Mouse (Mus musculus) cerebellum, postnatal 10 days (tissue): ENCODE data around the gene Cdc25a.

Experiments
- DNase-seq, 2 experiments: peaks; one replicate each; pipeline ENCODE4 v3.0.0; 2021; ENCODE audit warnings: mixed read lengths in 2 of 2

Cdc25a gene

DNA sequence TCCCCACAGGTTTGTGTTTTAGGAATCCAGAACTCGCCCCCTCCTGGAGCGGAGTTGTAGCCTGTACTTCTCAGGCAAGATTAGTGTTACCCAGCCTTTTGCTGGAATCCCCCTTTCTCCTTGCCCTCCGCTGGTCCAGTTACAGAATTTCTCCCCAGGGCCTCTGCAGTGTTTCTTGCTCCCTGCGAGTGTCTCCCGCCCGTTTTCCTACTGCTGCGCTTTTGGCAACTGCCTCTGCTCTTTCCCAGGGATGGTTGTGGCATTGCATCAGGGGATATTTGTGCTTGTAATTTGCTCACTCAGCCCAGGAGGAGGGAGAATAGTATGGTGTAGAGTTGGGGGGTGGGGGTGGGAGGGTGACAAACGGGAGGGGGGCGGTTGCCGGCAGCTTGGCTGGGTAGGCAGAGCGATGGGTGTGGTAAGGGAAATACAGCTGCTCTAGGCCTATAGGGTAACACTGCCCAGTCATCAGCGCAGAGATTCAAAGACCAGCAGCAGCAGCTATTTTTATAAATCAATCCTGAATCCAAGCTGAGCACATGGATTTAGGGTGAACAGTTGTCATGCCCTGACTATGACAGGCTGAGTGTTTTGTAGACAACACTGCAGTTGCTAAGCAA lies 57.5 kb downstream of the Cdc25a start:
- peak; percentile 47 to 57 for DNase-seq

- DNase-seq: no peak
Observed at GRCm38 (mm10) chr9:109939401-109939800, 64.0 kb downstream of the Cdc25a start.

- no peak for DNase-seq
Observed at GRCm38 (mm10) chr9:109942796-109943195, 67.4 kb downstream of the Cdc25a start.
